Mouse (Mus musculus) heart, postnatal 36 days (tissue): Measurements from ENCODE around the gene Plac1. TPM values are rescaled to one million over a fixed set of nuclear protein-coding genes. Genes with fewer than 3 reads are reported as not detected.
A peak's percentile ranks its signal among the peaks of the same experiment; 100 is the strongest.
"Not testable (repeated sequence)": the region's sequence is repeated elsewhere in the genome, so short reads cannot be mapped to it uniquely, and the experiment has no call there.

Source experiments
- DNase-seq, 2 experiments: peaks; one replicate each; pipeline ENCODE4 v3.0.0; 2021 to 2022
- intact Hi-C: fragments of 180-260 bp; cut with DNase I; formaldehyde crosslinking; loops from one replicate; pipeline ENCODE4 v1.15.1; 2025
- total RNA-seq, 2 experiments: library from RNA; stranded (reverse); gene quantifications; 2 replicates each; pipeline ENCODE4 v1.2.3; 2021

Plac1 gene
- total RNA-seq, result not detected

GRCm38 (mm10) chrX:53240011-53240410 lies at the start of gene Plac1:
Gene Plac1 (minus strand): TSS chrX:53240111.
- DNase-seq, result no peak
- intact Hi-C loops, result no loop called here

GRCm38 (mm10) chrX:53287924-53288323 lies 48.0 kb upstream of the Plac1 start:
- DNase-seq, result no peak
- intact Hi-C loops, result no loop called here

GRCm38 (mm10) chrX:53273124-53273523 lies 33.2 kb upstream of the Plac1 start, which contains the start of gene Fam122c:
Gene Fam122c (plus strand): TSS chrX:53273424.
- DNase-seq, result no peak
- intact Hi-C loops, result no loop called here

GRCm38 (mm10) chrX:53271628-53272027 lies 31.7 kb upstream of the Plac1 start:
- intact Hi-C loops, DNase-seq: not testable (repeated sequence)

- no peak for DNase-seq
- intact Hi-C loops, result no loop called here
These were observed 30.1 kb upstream of the Plac1 start for GRCm38 (mm10) chrX:53270063-53270432.

- peak; percentile 87 to 88 for DNase-seq
- intact Hi-C loops, result loop anchor here (5.0 kb wide), 1 partner anchor 63 kb away; no protein-coding TSS in a partner anchor
These were observed 29.6 kb upstream of the Plac1 start, which contains the start of gene Fam122b for GRCm38 (mm10) chrX:53269289-53270062. Gene Fam122b (minus strand): TSS chrX:53269805.

- DNase-seq, result peak; percentile 60 to 62
- intact Hi-C loops, result loop anchor here (5.0 kb wide), 1 partner anchor 63 kb away; no protein-coding TSS in a partner anchor
These were observed 28.9 kb upstream of the Plac1 start for GRCm38 (mm10) chrX:53268856-53269255.

GRCm38 (mm10) chrX:53266186-53266585 lies 26.3 kb upstream of the Plac1 start:
- intact Hi-C loops, result loop anchor here (5.0 kb wide), 1 partner anchor 66 kb away; no protein-coding TSS in a partner anchor
- no peak for DNase-seq

GRCm38 (mm10) chrX:53255195-53255594 lies 15.3 kb upstream of the Plac1 start:
- DNase-seq, result no peak
- intact Hi-C loops, result loop anchor here (1.0 to 2.0 kb wide), 2 partner anchors 230 to 249 kb away; no protein-coding TSS in a partner anchor

GRCm38 (mm10) chrX:53237971-53238370 lies 1.9 kb downstream of the Plac1 start:
- intact Hi-C loops, result no loop called here
- DNase-seq, result no peak

GRCm38 (mm10) chrX:53236404-53236803 lies 3.5 kb downstream of the Plac1 start:
- intact Hi-C loops, result no loop called here
- no peak for DNase-seq

- DNase-seq, result no peak
- intact Hi-C loops, result loop anchor here (1.0 kb wide), 1 partner anchor 209 kb away; no protein-coding TSS in a partner anchor
These were observed 6.2 kb downstream of the Plac1 start for GRCm38 (mm10) chrX:53233689-53234088.

- intact Hi-C loops, result no loop called here
- peak in 1 of 2 experiments; percentile 24 for DNase-seq
These were observed 7.9 kb downstream of the Plac1 start for GRCm38 (mm10) chrX:53231965-53232364.

GRCm38 (mm10) chrX:53224353-53224944 lies 15.5 kb downstream of the Plac1 start:
- DNase-seq, result no peak
- intact Hi-C loops, result no loop called here

- peak in 1 of 2 experiments; percentile 12 for DNase-seq
- intact Hi-C loops, result no loop called here
These were observed 19.1 kb downstream of the Plac1 start for GRCm38 (mm10) chrX:53220855-53221254.

- intact Hi-C loops, result loop anchor here (5.0 kb wide), 1 partner anchor 97 kb away; no protein-coding TSS in a partner anchor
- DNase-seq, result no peak
These were observed 25.2 kb downstream of the Plac1 start for GRCm38 (mm10) chrX:53214557-53215229.

- no peak for DNase-seq
These were observed 26.1 kb downstream of the Plac1 start for GRCm38 (mm10) chrX:53213838-53214237.

GRCm38 (mm10) chrX:53212485-53212884 lies 27.4 kb downstream of the Plac1 start:
- intact Hi-C loops, result loop anchor here (5.0 kb wide), 1 partner anchor 95 kb away; no protein-coding TSS in a partner anchor
- DNase-seq, result no peak

More at GRCm38 (mm10) chrX:53213838-53214237, 26.1 kb downstream of the Plac1 start:
- intact Hi-C loops, result loop anchor here (5.0 kb wide), 1 partner anchor 97 kb away; no protein-coding TSS in a partner anchor

- intact Hi-C loops, result loop anchor here (5.0 kb wide), 1 partner anchor 95 kb away; no protein-coding TSS in a partner anchor
- peak; percentile 41 to 43 for DNase-seq
These were observed 28.0 kb downstream of the Plac1 start for GRCm38 (mm10) chrX:53211756-53212483.

- intact Hi-C loops, result no loop called here
- no peak for DNase-seq
These were observed 30.5 kb downstream of the Plac1 start for GRCm38 (mm10) chrX:53209431-53209830.
